Mouse (Mus musculus) MEL (cell line): ENCODE measurements around the gene Stx4a.

Experiments
- CTCF ChIP-seq, 3 experiments: IDR thresholded peaks in 2 of 3; conservative IDR thresholded peaks in 1 of 3; 2 replicates each; pipeline ENCODE4 v1.5.1; 2011 to 2012; ENCODE audit warnings: low read length in 3 of 3, low read depth in 2 of 3, mild to moderate bottlenecking in 2 of 3, improper control_type of control experiment in 1 of 3, inconsistent platforms in 1 of 3, mixed read lengths in 1 of 3, moderate library complexity in 1 of 3; ENCODE audit not compliant: control insufficient read depth in 1 of 3, insufficient read depth in 1 of 3, poor library complexity in 1 of 3, severe bottlenecking in 1 of 3
- E2F4 ChIP-seq: IDR thresholded peaks from 2 replicates; pipeline ENCODE4 v1.6.1; 2011; ENCODE audit warnings: low read depth, low read length, improper control_type of control experiment, borderline replicate concordance
- GATA1 ChIP-seq: IDR thresholded peaks from 2 replicates; pipeline ENCODE4 v1.6.1; 2011; ENCODE audit warnings: low read depth, low read length, improper control_type of control experiment
- HCFC1 ChIP-seq: IDR thresholded peaks from 2 replicates; pipeline ENCODE4 v1.6.1; 2012; ENCODE audit warnings: low read depth, mild to moderate bottlenecking, inconsistent platforms, low read length, improper control_type of control experiment, moderate library complexity
- MAX ChIP-seq: IDR thresholded peaks from 2 replicates; pipeline ENCODE4 v1.6.1; 2011; ENCODE audit warnings: low read length, improper control_type of control experiment
- POLR2A ChIP-seq, 2 experiments: IDR thresholded peaks; 2 replicates each; pipeline ENCODE4 v1.6.1; 2011 to 2012; ENCODE audit warnings: low read length in 2 of 2, mild to moderate bottlenecking in 2 of 2, control low read depth in 1 of 2, improper control_type of control experiment in 1 of 2, low read depth in 1 of 2, moderate library complexity in 1 of 2; ENCODE audit not compliant: control insufficient read depth in 1 of 2, insufficient read depth in 1 of 2, poor library complexity in 1 of 2
- POLR2AphosphoS5 ChIP-seq: IDR thresholded peaks from 2 replicates; pipeline ENCODE4 v1.6.1; 2012; ENCODE audit warnings: low read depth, borderline replicate concordance, mild to moderate bottlenecking, inconsistent platforms, low read length, moderate library complexity, mixed read lengths
- RAD21 ChIP-seq: IDR thresholded peaks from 2 replicates; pipeline ENCODE4 v1.6.1; 2011; ENCODE audit warnings: mild to moderate bottlenecking, low read depth, low read length, improper control_type of control experiment
- RCOR1 ChIP-seq: IDR thresholded peaks from 2 replicates; pipeline ENCODE4 v1.6.1; 2012; ENCODE audit warnings: low read depth, mild to moderate bottlenecking, inconsistent platforms, low read length, improper control_type of control experiment
- SMC3 ChIP-seq: IDR thresholded peaks from 2 replicates; pipeline ENCODE4 v1.6.1; 2011; ENCODE audit warnings: low read depth, low read length, improper control_type of control experiment
- TCF12 ChIP-seq: IDR thresholded peaks from 2 replicates; pipeline ENCODE4 v1.6.1; 2014; ENCODE audit warnings: low read depth, mild to moderate bottlenecking, inconsistent platforms, low read length, improper control_type of control experiment, moderate library complexity
- ZKSCAN1 ChIP-seq: IDR thresholded peaks from 2 replicates; pipeline ENCODE4 v1.6.1; 2012; ENCODE audit warnings: low read depth, mild to moderate bottlenecking, inconsistent platforms, low read length, improper control_type of control experiment, moderate library complexity
- ZMIZ1 ChIP-seq: IDR thresholded peaks from 2 replicates; pipeline ENCODE4 v1.6.1; 2012; ENCODE audit warnings: low read depth, mild to moderate bottlenecking, inconsistent platforms, low read length, improper control_type of control experiment, moderate library complexity

GRCm38 (mm10) chr7:127837473-127837872, 13.4 kb downstream of the Stx4a start:
- TF ChIP-seq RAD21, result no peak
- no peak for TF ChIP-seq CTCF (IDR thresholded peaks at IDR 0.05 in 2 of 3, conservative IDR thresholded peaks at IDR 0.05 in 1 of 3; ENCODE audit: control insufficient read depth in 1 of 3, insufficient read depth in 1 of 3, low read depth in 2 of 3, low read length in 3 of 3, poor library complexity in 1 of 3, severe bottlenecking in 1 of 3)
- no peak for TF ChIP-seq ZMIZ1
- TF ChIP-seq RCOR1, result no peak
- no peak for TF ChIP-seq POLR2AphosphoS5
- no peak for TF ChIP-seq ZKSCAN1
- no peak for TF ChIP-seq GATA1
- TF ChIP-seq MAX, result no peak
- no peak for TF ChIP-seq E2F4
- no peak for TF ChIP-seq POLR2A (IDR thresholded peaks at IDR 0.05; ENCODE audit: control insufficient read depth in 1 of 2, insufficient read depth in 1 of 2, low read depth in 1 of 2, low read length in 2 of 2, poor library complexity in 1 of 2)
- no peak for TF ChIP-seq TCF12
- TF ChIP-seq HCFC1, result no peak
- no peak for TF ChIP-seq SMC3
